Mouse (Mus musculus): ENCODE measurements around the gene Dcun1d2. TPM values are rescaled to one million over a fixed set of nuclear protein-coding genes. Genes with fewer than 3 reads are reported as not detected.

Gene Dcun1d2
- polyA plus RNA-seq, 1 experiment from 2014 or later = 29.9 TPM

DNA sequence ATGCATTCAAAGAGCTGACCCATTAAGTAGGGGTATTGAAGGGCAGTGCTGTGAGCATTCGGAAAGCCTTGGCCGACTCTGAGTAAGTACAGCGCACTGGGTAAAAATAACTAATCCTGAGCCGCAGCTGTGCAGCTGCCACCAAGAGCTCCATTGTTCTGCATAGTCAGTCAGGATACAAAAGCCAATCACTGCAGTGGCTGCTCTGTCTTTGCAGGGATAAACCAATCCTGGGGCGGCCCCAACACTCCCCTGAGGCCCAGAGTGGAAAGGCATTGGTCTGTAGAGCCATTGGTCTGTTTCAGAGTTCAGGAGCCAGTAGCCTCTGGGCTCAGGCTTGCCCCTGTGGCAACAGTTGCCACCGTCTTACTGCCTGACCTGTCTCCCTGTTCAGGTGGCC is 61.6 kb downstream of the Dcun1d2 start:
- no peaks in the 10 kb centered on the region for H3K9me3 ChIP-seq
- ATAC-seq (ENCODE audit: insufficient number of reproducible peaks, insufficient read depth, low FRiP score, low TSS enrichment, low read depth) = peak; percentile 34; the same call in 1 of the 2 replicates
- 66% methylated on average over 6 of the region's 6 CpGs for WGBS
- no peaks in the 10 kb centered on the region for H3K36me3 ChIP-seq
- H3K4me1 ChIP-seq (replicated peaks) = peaks cover 17% of the 10 kb centered on the region
- H3K27ac ChIP-seq = no peak overlapping the region
- H3K4me3 ChIP-seq (replicated peaks) = no peak overlapping the region
- no peak overlapping the region for H3K4me2 ChIP-seq
- H3K9ac ChIP-seq (replicated peaks) = 0 out of 2 replicates have a peak overlapping the region, but pooled peaks have one; percentile 27
- H3K27me3 ChIP-seq = peaks cover 24% of the 10 kb centered on the region; the same call in 1 of the 2 replicates

GRCm38 (mm10) chr8:13224426-13224825 is 63.5 kb downstream of the Dcun1d2 start:
- 83% methylated on average over 9 of the region's 9 CpGs for WGBS
- H3K4me3 ChIP-seq (replicated peaks) = no peak overlapping the region
- peaks cover 20% of the 10 kb centered on the region; the same call in 1 of the 2 replicates for H3K27me3 ChIP-seq
- no peak for ATAC-seq (ENCODE audit: insufficient number of reproducible peaks, insufficient read depth, low FRiP score, low TSS enrichment, low read depth)
- no peak overlapping the region for H3K27ac ChIP-seq
- H3K9me3 ChIP-seq = no peaks in the 10 kb centered on the region
- no peak overlapping the region for H3K4me2 ChIP-seq
- peaks cover 14% of the 10 kb centered on the region for H3K4me1 ChIP-seq (replicated peaks)
- H3K36me3 ChIP-seq = no peaks in the 10 kb centered on the region
- no peak overlapping the region for H3K9ac ChIP-seq (replicated peaks)

- H3K27me3 ChIP-seq = no peaks in the 10 kb centered on the region
- WGBS = 79% methylated on average over 4 of the region's 4 CpGs
- H3K27ac ChIP-seq = no peak overlapping the region
- H3K9ac ChIP-seq (replicated peaks) = no peak overlapping the region
- no peaks in the 10 kb centered on the region for H3K36me3 ChIP-seq
- ATAC-seq (ENCODE audit: insufficient number of reproducible peaks, insufficient read depth, low FRiP score, low TSS enrichment, low read depth) = no peak
- peaks cover 6% of the 10 kb centered on the region for H3K4me1 ChIP-seq (replicated peaks)
- H3K4me3 ChIP-seq (replicated peaks) = no peak overlapping the region
- no peaks in the 10 kb centered on the region for H3K9me3 ChIP-seq
- no peak overlapping the region for H3K4me2 ChIP-seq
Observed at GRCm38 (mm10) chr8:13218441-13218840, 69.5 kb downstream of the Dcun1d2 start.

- Histone ChIP-seq H3K36me3 (no peaks in the 10 kb centered on the region), H3K4me3 (replicated peaks) (no peak overlapping the region), H3K4me2 (no peak overlapping the region), H3K27ac (no peak overlapping the region), H3K4me1 (replicated peaks) (peaks cover 11% of the 10 kb centered on the region), H3K27me3 (no peaks in the 10 kb centered on the region), H3K9ac (replicated peaks) (no peak overlapping the region), H3K9me3 (no peaks in the 10 kb centered on the region)
- ATAC-seq (ENCODE audit: insufficient number of reproducible peaks, insufficient read depth, low FRiP score, low TSS enrichment, low read depth) = no peak
Observed at GRCm38 (mm10) chr8:13217986-13218385, 69.9 kb downstream of the Dcun1d2 start.

DNA sequence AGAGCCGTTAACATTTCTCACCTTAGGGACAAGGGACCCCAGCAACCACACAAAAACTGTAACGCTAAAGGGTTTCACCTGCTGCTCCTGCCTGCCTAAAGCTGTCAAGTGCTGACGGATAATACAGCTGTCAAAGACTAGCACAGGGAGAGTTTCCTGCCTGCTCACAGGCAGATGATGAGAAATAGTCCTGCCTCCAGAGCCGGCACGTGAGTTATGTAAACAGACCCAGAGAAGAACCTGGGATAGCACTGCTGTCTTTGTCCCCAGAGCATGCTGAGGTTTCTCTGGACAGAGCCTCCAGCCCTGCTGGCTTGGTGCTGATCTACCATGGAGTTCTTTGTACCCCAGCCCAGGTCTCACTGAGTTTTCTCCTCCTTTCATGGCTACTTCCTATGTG is 70.8 kb downstream of the Dcun1d2 start:
- WGBS = 34% methylated on average over 5 of the region's 5 CpGs
- no peaks in the 10 kb centered on the region for H3K27me3 ChIP-seq
- no peak for ATAC-seq (ENCODE audit: insufficient number of reproducible peaks, insufficient read depth, low FRiP score, low TSS enrichment, low read depth)
- no peaks in the 10 kb centered on the region for H3K36me3 ChIP-seq
- H3K27ac ChIP-seq = no peak overlapping the region
- H3K4me1 ChIP-seq (replicated peaks) = peaks cover 11% of the 10 kb centered on the region
- no peak overlapping the region for H3K9ac ChIP-seq (replicated peaks)
- no peak overlapping the region for H3K4me2 ChIP-seq
- H3K4me3 ChIP-seq (replicated peaks) = no peak overlapping the region
- no peaks in the 10 kb centered on the region for H3K9me3 ChIP-seq

DNA sequence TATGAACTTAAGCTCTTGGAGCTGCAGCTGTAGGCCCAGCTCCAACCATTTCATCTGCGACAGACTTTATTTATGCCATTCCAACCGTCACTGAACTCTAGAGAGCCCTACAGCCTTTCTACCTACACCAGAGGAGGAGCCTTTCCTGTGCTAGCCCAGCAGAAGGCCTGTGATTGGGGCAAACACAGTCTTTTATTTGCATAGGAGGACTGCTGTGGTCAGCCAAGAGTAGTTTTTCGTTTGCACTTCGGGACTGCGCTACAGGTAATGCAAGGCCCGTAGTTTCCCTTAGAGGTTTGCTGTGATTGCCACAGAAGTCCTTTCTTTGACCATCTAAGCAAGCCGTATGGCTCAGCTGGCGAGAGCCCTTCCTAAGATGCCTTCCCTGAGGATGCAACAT is 71.5 kb downstream of the Dcun1d2 start:
- WGBS = 74% methylated on average over 8 of the region's 8 CpGs
- H3K4me3 ChIP-seq (replicated peaks) = no peak overlapping the region
- no peaks in the 10 kb centered on the region for H3K9me3 ChIP-seq
- H3K9ac ChIP-seq (replicated peaks) = 0 out of 2 replicates have a peak overlapping the region, but pooled peaks have one; percentile 12
- H3K27ac ChIP-seq = no peak overlapping the region
- peaks cover 11% of the 10 kb centered on the region for H3K4me1 ChIP-seq (replicated peaks)
- H3K27me3 ChIP-seq = no peaks in the 10 kb centered on the region
- ATAC-seq (ENCODE audit: insufficient number of reproducible peaks, insufficient read depth, low FRiP score, low TSS enrichment, low read depth) = no peak
- H3K36me3 ChIP-seq = no peaks in the 10 kb centered on the region
- no peak overlapping the region for H3K4me2 ChIP-seq

GRCm38 (mm10) chr8:13213479-13214268 is 74.3 kb downstream of the Dcun1d2 start:
- H3K4me3 ChIP-seq (replicated peaks) = no peak overlapping the region
- H3K4me2 ChIP-seq = peak overlapping the region; percentile 45
- ATAC-seq (ENCODE audit: insufficient number of reproducible peaks, insufficient read depth, low FRiP score, low TSS enrichment, low read depth) = peak; percentile 58; the same call in 1 of the 2 replicates
- no peak overlapping the region for H3K27ac ChIP-seq
- H3K9ac ChIP-seq (replicated peaks) = no peak overlapping the region
- no peaks in the 10 kb centered on the region for H3K27me3 ChIP-seq
- 19% methylated on average over 10 of the region's 10 CpGs for WGBS
- H3K9me3 ChIP-seq = no peaks in the 10 kb centered on the region
- peaks cover 11% of the 10 kb centered on the region for H3K4me1 ChIP-seq (replicated peaks)
- no peaks in the 10 kb centered on the region for H3K36me3 ChIP-seq

DNA sequence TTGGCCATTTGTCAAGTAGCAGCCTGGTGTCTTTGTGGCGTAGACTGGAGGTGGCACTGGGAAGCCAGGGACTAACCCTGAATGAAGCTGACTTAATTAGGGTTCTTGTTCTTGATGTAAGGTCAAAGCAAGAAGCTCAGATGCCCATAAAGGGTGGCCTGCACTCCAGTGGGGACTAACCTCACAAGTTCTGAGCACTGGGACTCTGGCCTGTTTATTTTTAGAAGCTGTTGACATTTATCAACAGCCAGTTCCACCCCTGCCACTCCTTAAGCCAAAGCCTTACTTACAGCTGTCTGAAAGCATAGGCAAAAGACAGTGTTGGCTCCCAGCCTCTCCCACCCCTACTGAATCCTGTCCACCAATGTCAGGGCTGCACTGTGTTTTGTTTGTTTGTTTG is 78.2 kb downstream of the Dcun1d2 start:
- H3K9me3 ChIP-seq = no peaks in the 10 kb centered on the region
- H3K27ac ChIP-seq = no peak overlapping the region
- H3K9ac ChIP-seq (replicated peaks) = no peak overlapping the region
- H3K36me3 ChIP-seq = no peaks in the 10 kb centered on the region
- no peak overlapping the region for H3K4me3 ChIP-seq (replicated peaks)
- H3K27me3 ChIP-seq = 0 out of 2 replicates have a peak, but pooled peaks cover 2% of the 10 kb centered on the region
- peaks cover 11% of the 10 kb centered on the region for H3K4me1 ChIP-seq (replicated peaks)
- ATAC-seq (ENCODE audit: insufficient number of reproducible peaks, insufficient read depth, low FRiP score, low TSS enrichment, low read depth) = no peak
- H3K4me2 ChIP-seq = no peak overlapping the region
- WGBS = 52% methylated on average over 1 of the region's 1 CpGs

DNA sequence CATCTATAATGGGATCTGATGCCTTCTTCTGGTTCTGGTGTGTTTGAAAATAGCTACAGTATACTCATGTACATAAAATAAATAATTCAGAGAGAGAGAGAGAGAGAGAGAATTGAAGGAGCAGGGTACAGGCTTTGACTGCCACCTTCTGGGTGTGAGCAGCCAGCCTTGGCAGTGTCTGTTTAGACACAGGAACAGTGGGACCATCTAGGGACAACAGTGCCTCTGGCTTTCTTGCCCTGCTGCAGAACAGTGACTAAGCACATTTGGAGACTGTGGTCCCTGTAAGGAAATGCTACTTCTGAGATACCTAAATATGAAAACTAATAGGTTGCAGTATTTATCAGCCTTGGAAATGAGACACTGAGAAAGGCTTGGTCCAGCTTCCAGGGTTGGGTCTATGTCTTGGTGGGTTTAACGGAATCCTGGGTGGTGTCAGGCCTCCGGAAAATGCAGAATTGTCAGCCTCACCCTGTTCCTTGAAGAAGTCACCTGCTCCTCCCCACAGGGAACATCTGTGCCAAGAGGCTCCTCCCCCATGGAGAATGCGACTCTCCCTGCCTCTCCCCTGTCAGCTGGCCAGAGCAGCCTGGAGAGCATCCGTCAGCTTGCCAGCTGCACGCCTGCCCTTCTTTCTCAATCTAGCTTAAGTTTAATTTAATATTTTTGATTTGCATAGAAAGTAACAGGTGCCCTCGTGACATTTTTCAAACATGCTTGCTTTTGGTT is 79.1 kb downstream of the Dcun1d2 start:
- H3K9ac ChIP-seq (replicated peaks) = no peak overlapping the region
- no peak overlapping the region for H3K27ac ChIP-seq
- no peak for ATAC-seq (ENCODE audit: insufficient number of reproducible peaks, insufficient read depth, low FRiP score, low TSS enrichment, low read depth)
- no peaks in the 10 kb centered on the region for H3K9me3 ChIP-seq
- peaks cover 8% of the 10 kb centered on the region for H3K4me1 ChIP-seq (replicated peaks)
- peaks cover 5% of the 10 kb centered on the region; the same call in 1 of the 2 replicates for H3K27me3 ChIP-seq
- no peak overlapping the region for H3K4me2 ChIP-seq
- no peak overlapping the region for H3K4me3 ChIP-seq (replicated peaks)
- H3K36me3 ChIP-seq = no peaks in the 10 kb centered on the region
- 40% methylated on average over 6 of the region's 6 CpGs for WGBS

GRCm38 (mm10) chr8:13206290-13206689 is 81.6 kb downstream of the Dcun1d2 start:
- H3K4me2 ChIP-seq = no peak overlapping the region
- no peak for ATAC-seq (ENCODE audit: insufficient number of reproducible peaks, insufficient read depth, low FRiP score, low TSS enrichment, low read depth)
- H3K9ac ChIP-seq (replicated peaks) = no peak overlapping the region
- no peaks in the 10 kb centered on the region for H3K36me3 ChIP-seq
- no peaks in the 10 kb centered on the region for H3K9me3 ChIP-seq
- no peak overlapping the region for H3K4me3 ChIP-seq (replicated peaks)
- WGBS = 21% methylated on average over 5 of the region's 5 CpGs
- H3K27me3 ChIP-seq = peaks cover 28% of the 10 kb centered on the region
- no peak overlapping the region for H3K27ac ChIP-seq
- H3K4me1 ChIP-seq (replicated peaks) = no peaks in the 10 kb centered on the region

All from limb, embryonic 12.5 days (tissue).